Mouse (Mus musculus) cortical plate, adult 2 months (tissue): ENCODE measurements around the gene Csgalnact2.

Source experiments
- CTCF ChIP-seq: fragments of 200-500 bp; IDR thresholded peaks from 2 replicates; pipeline ENCODE4 v1.5.1; 2011; ENCODE audit warnings: mild to moderate bottlenecking, control low read depth, low read length; ENCODE audit not compliant: insufficient read depth; ENCODE audit errors: extremely low read depth
- POLR2A ChIP-seq: fragments of 200-500 bp; IDR thresholded peaks from 2 replicates; pipeline ENCODE4 v1.6.1; 2011; ENCODE audit warnings: mild to moderate bottlenecking, low read length, control low read depth; ENCODE audit not compliant: insufficient read depth; ENCODE audit errors: extremely low read depth

GRCm38 (mm10) chr6:118167013-118167412 lies 28.1 kb upstream of the Csgalnact2 start:
- TF ChIP-seq CTCF (no peak), POLR2A (no peak)
